Mouse (Mus musculus) midbrain, embryonic 11.5 days (tissue): ENCODE measurements at regions not wholly inside any gene's neighbourhood (a gene's known extent, or its start where the extent isn't known, plus 50 kb on each side); places are given as distances from the start of the nearest gene placed in this dataset.

Experiments
- ATAC-seq: fragments of 200-750 bp; cut with Nextera tagmentation; 2 replicates; pipeline ENCODE4 v1.8.0; 2017; ENCODE audit warnings: moderate TSS enrichment, moderate library complexity; ENCODE audit not compliant: low FRiP score
- DNase-seq: peaks from one replicate; pipeline ENCODE4 v3.0.0; 2015; ENCODE audit warnings: low spot score; ENCODE audit errors: missing footprints
- H3K27ac ChIP-seq: fragments of 300-500 bp; sonication (generic); 2 replicates; pipeline ENCODE4 v1.5.1; 2014; ENCODE audit warnings: low read depth, low read length
- H3K27me3 ChIP-seq: fragments of 300-500 bp; sonication (generic); 2 replicates; pipeline ENCODE4 v1.6.1; 2014; ENCODE audit warnings: mild to moderate bottlenecking, low read length, moderate library complexity, mixed read lengths; ENCODE audit not compliant: control insufficient read depth, insufficient read depth
- H3K36me3 ChIP-seq: fragments of 300-500 bp; sonication (generic); 2 replicates; pipeline ENCODE4 v1.6.1; 2014; ENCODE audit warnings: mild to moderate bottlenecking, low read length, moderate library complexity, mixed read lengths; ENCODE audit not compliant: control insufficient read depth, insufficient read depth
- H3K4me1 ChIP-seq: fragments of 300-500 bp; sonication (generic); 2 replicates; pipeline ENCODE4 v1.6.1; 2014; ENCODE audit warnings: low read length; ENCODE audit not compliant: control insufficient read depth, insufficient read depth
- H3K4me2 ChIP-seq: fragments of 300-500 bp; sonication (generic); 2 replicates; pipeline ENCODE4 v1.6.1; 2014; ENCODE audit warnings: mild to moderate bottlenecking, moderate library complexity
- H3K4me3 ChIP-seq: fragments of 300-500 bp; sonication (generic); 2 replicates; pipeline ENCODE4 v1.5.1; 2014; ENCODE audit warnings: low read depth, low read length
- H3K9ac ChIP-seq: fragments of 300-500 bp; sonication (generic); 2 replicates; pipeline ENCODE4 v1.6.1; 2014; ENCODE audit warnings: low read length
- H3K9me3 ChIP-seq: fragments of 300-500 bp; sonication (generic); 2 replicates; pipeline ENCODE4 v1.6.1; 2016; ENCODE audit warnings: low read length; ENCODE audit not compliant: control insufficient read depth
- WGBS: fragments of 180-500 bp; shearing (Covaris S2); extraction: QIAGEN DNeasy Blood & Tissue Kit; methylation state at CpG from one replicate; pipeline ENCODE4 v1.1.7; 2014; 5-methylcytosine and 5-hydroxymethylcytosine counted together

DNA sequence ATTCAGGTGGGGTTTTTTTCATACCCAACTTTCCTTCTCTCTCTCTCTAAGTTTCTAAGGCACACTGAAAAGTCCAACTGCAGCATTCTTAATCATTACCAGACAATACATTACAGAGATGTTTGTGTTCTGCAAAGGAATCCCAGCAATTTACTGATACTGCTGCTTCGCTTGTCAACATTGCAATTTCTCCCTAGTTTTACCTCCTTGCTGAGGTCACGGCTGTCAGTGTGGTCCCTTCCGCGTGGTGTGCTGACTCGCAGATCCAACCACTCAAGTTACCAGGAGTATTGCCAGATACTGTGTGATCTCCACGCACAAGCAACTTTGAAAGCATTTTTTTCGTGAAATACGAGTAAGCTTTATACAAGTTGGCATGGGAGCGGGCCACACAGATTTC lies 144.9 kb upstream of the Dab2 start:
- Histone ChIP-seq H3K4me1 (no peaks in the 10 kb centered on the region), H3K9ac (no peak overlapping the region), H3K36me3 (no peaks in the 10 kb centered on the region), H3K4me3 (no peak overlapping the region), H3K27me3 (no peaks in the 10 kb centered on the region), H3K4me2 (no peak overlapping the region), H3K9me3 (no peaks in the 10 kb centered on the region), H3K27ac (no peak overlapping the region)
- 85% methylated on average over 9 of the region's 9 CpGs for whole genome bisulfite sequencing
- ATAC-seq (no peak), DNase-seq (no peak)

DNA sequence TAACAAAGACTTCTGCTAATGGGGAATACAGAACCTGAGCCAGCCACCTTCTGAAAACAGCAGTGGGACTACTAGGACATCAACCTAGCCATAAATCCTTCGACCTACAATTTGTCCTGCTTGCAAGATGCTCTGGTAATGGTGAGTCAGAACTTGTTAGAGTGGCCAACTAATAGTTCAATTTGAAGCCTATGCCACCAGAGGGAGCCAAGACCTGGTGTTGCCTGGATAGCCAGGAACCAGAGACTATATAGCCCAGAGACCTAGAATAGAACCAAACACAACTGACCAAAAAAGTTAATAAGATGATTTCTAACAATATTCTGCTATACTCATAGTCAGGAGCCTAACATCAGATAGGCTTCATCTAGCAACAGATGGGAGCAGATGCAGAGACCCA lies 119.3 kb upstream of the Dab2 start:
- WGBS, result 79% methylated on average over 1 of the region's 1 CpGs
- Histone ChIP-seq H3K27ac (no peak overlapping the region), H3K9me3 (no peaks in the 10 kb centered on the region), H3K4me1 (no peaks in the 10 kb centered on the region), H3K4me2 (no peak overlapping the region), H3K36me3 (no peaks in the 10 kb centered on the region), H3K9ac (no peak overlapping the region), H3K4me3 (no peak overlapping the region), H3K27me3 (no peaks in the 10 kb centered on the region)
- no peak for ATAC-seq
- no peak for DNase-seq

DNA sequence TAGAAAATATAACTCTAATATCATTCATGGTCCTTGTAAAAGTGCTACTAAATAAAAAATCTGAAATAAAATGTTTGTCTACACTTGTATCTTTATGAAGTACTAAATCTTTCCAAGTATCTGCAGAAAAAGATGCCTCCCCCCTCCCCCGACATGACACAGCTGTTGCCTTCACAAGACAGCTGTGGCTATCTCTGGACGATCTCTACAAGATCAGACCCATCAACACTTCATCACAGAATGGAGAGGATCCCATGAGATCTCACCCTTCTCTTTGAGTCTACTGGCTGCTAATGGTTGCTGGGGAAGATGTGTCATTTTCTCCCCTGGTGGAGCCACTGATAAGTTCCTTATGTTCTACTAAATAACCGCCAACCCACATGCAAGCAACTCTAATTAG lies 116.0 kb upstream of the Dab2 start:
- WGBS, result 82% methylated on average over 3 of the region's 3 CpGs
- DNase-seq (no peak), ATAC-seq (no peak)
- no peak overlapping the region for H3K4me3 ChIP-seq
- H3K36me3 ChIP-seq, result no peaks in the 10 kb centered on the region
- H3K4me1 ChIP-seq, result no peaks in the 10 kb centered on the region
- H3K27ac ChIP-seq, result no peak overlapping the region
- H3K9me3 ChIP-seq, result no peaks in the 10 kb centered on the region
- H3K9ac ChIP-seq, result no peak overlapping the region
- H3K4me2 ChIP-seq, result no peak overlapping the region
- H3K27me3 ChIP-seq, result no peaks in the 10 kb centered on the region

GRCm38 (mm10) chr15:6191845-6192244 lies 107.7 kb upstream of the Dab2 start:
- no peak overlapping the region for H3K4me3 ChIP-seq
- H3K9me3 ChIP-seq, result no peaks in the 10 kb centered on the region
- no peak overlapping the region for H3K4me2 ChIP-seq
- H3K27me3 ChIP-seq, result no peaks in the 10 kb centered on the region
- H3K36me3 ChIP-seq, result no peaks in the 10 kb centered on the region
- H3K27ac ChIP-seq, result no peak overlapping the region
- DNase-seq (no peak), ATAC-seq (no peak)
- H3K9ac ChIP-seq, result no peak overlapping the region
- H3K4me1 ChIP-seq, result no peaks in the 10 kb centered on the region

- H3K36me3 ChIP-seq, result no peaks in the 10 kb centered on the region
- ATAC-seq (no peak), DNase-seq (no peak)
- no peak overlapping the region for H3K27ac ChIP-seq
- no peaks in the 10 kb centered on the region for H3K27me3 ChIP-seq
- no peak overlapping the region for H3K4me2 ChIP-seq
- no peaks in the 10 kb centered on the region for H3K9me3 ChIP-seq
- no peak overlapping the region for H3K9ac ChIP-seq
- no peaks in the 10 kb centered on the region for H3K4me1 ChIP-seq
- H3K4me3 ChIP-seq, result no peak overlapping the region
- 68% methylated on average over 2 of the region's 2 CpGs for WGBS
These were observed 92.3 kb upstream of the Dab2 start for GRCm38 (mm10) chr15:6207239-6207638.

GRCm38 (mm10) chr15:6209301-6209700 lies 90.3 kb upstream of the Dab2 start:
- no peak overlapping the region for H3K9ac ChIP-seq
- no peaks in the 10 kb centered on the region for H3K9me3 ChIP-seq
- no peaks in the 10 kb centered on the region for H3K36me3 ChIP-seq
- no peak overlapping the region for H3K27ac ChIP-seq
- ATAC-seq, result no peak
- no peak overlapping the region for H3K4me3 ChIP-seq
- no peak overlapping the region for H3K4me2 ChIP-seq
- H3K4me1 ChIP-seq, result no peaks in the 10 kb centered on the region
- 14% methylated on average over 2 of the region's 2 CpGs for WGBS
- no peaks in the 10 kb centered on the region for H3K27me3 ChIP-seq
- DNase-seq, result peak; percentile 96

GRCm38 (mm10) chr15:6218087-6218486 lies 81.5 kb upstream of the Dab2 start:
- ATAC-seq, result no peak
- 74% methylated on average over 3 of the region's 3 CpGs for WGBS

GRCm38 (mm10) chr15:6225227-6225626 lies 74.4 kb upstream of the Dab2 start:
- H3K4me1 ChIP-seq, result no peaks in the 10 kb centered on the region
- H3K27ac ChIP-seq, result no peak overlapping the region
- DNase-seq (no peak), ATAC-seq (no peak)
- H3K27me3 ChIP-seq, result no peaks in the 10 kb centered on the region
- no peak overlapping the region for H3K9ac ChIP-seq
- H3K9me3 ChIP-seq, result no peaks in the 10 kb centered on the region
- no peak overlapping the region for H3K4me3 ChIP-seq
- H3K4me2 ChIP-seq, result no peak overlapping the region
- 86% methylated on average over 1 of the region's 1 CpGs for WGBS
- no peaks in the 10 kb centered on the region for H3K36me3 ChIP-seq

More at GRCm38 (mm10) chr15:6218087-6218486, 81.5 kb upstream of the Dab2 start:
- no peak for DNase-seq
- H3K9me3 ChIP-seq, result no peaks in the 10 kb centered on the region
- no peak overlapping the region for H3K4me2 ChIP-seq
- H3K4me1 ChIP-seq, result no peaks in the 10 kb centered on the region
- no peak overlapping the region for H3K27ac ChIP-seq
- no peak overlapping the region for H3K4me3 ChIP-seq
- no peaks in the 10 kb centered on the region for H3K27me3 ChIP-seq
- H3K36me3 ChIP-seq, result no peaks in the 10 kb centered on the region
- no peak overlapping the region for H3K9ac ChIP-seq

DNA sequence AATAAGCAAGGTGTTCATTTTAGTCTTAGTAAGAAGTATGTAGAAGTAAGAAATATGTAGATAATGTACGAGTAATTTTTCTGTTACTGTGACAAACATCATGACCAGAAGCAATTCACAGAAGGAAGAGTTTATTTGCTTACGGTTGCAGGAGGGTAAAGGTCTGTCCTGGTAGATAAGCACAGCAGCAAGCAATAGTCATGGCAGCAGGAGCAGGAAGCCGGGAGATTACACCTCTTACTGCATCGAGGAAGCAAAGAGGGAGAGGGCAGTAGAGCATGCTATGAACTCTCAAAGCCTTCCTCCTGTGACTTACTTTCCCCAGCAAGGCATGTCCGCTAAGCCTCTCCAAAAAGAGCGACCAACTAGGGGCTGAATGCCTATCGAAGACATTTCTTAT lies 69.0 kb upstream of the Dab2 start:
- no peak for DNase-seq
- no peak for ATAC-seq

More for the DNA sequence above, 69.0 kb upstream of the Dab2 start:
- no peak overlapping the region for H3K4me3 ChIP-seq
- H3K36me3 ChIP-seq, result no peaks in the 10 kb centered on the region
- H3K27me3 ChIP-seq, result no peaks in the 10 kb centered on the region
- no peak overlapping the region for H3K9ac ChIP-seq
- no peak overlapping the region for H3K27ac ChIP-seq
- no peaks in the 10 kb centered on the region for H3K9me3 ChIP-seq
- no peaks in the 10 kb centered on the region for H3K4me1 ChIP-seq
- no peak overlapping the region for H3K4me2 ChIP-seq
- WGBS, result 83% methylated on average over 7 of the region's 7 CpGs
